Mouse (Mus musculus): Measurements from ENCODE around the gene Trib2. TPM values are rescaled to one million over a fixed set of nuclear protein-coding genes. Genes with fewer than 3 reads are reported as not detected.

Trib2 gene
- polyA plus RNA-seq, 1 experiment from 2014 or later: 2.3 TPM

- peak overlapping the region; percentile 63 for H3K4me3 ChIP-seq (replicated peaks)
- 36% methylated on average over 12 of the region's 12 CpGs for WGBS (ENCODE audit: insufficient replicate concordance)
- H3K27me3 ChIP-seq: peaks cover 52% of the 10 kb centered on the region
Measured at GRCm38 (mm10) chr12:15813133-15813818, 3.4 kb downstream of the Trib2 start.

GRCm38 (mm10) chr12:15812139-15812962 lies 4.4 kb downstream of the Trib2 start:
- H3K9ac ChIP-seq: no peak overlapping the region
- no peaks in the 10 kb centered on the region for H3K36me3 ChIP-seq (replicated peaks)
- H3K27me3 ChIP-seq: peaks cover 44% of the 10 kb centered on the region
- H3K4me2 ChIP-seq: no peak overlapping the region
- H3K9me3 ChIP-seq (replicated peaks): no peaks in the 10 kb centered on the region
- ATAC-seq (ENCODE audit: insufficient read depth): no peak
- 41% methylated on average over 6 of the region's 6 CpGs for WGBS (ENCODE audit: insufficient replicate concordance)
- H3K27ac ChIP-seq (replicated peaks): no peak overlapping the region
- H3K4me1 ChIP-seq (replicated peaks): peaks cover 17% of the 10 kb centered on the region
- H3K4me3 ChIP-seq (replicated peaks): no peak overlapping the region

More at GRCm38 (mm10) chr12:15813133-15813818, 3.4 kb downstream of the Trib2 start:
- peak overlapping the region; percentile 85 for H3K4me2 ChIP-seq
- no peak overlapping the region for H3K27ac ChIP-seq (replicated peaks)
- no peak overlapping the region for H3K9ac ChIP-seq
- H3K4me1 ChIP-seq (replicated peaks): peaks cover 20% of the 10 kb centered on the region
- ATAC-seq (ENCODE audit: insufficient read depth): no peak
- no peaks in the 10 kb centered on the region for H3K9me3 ChIP-seq (replicated peaks)
- no peaks in the 10 kb centered on the region for H3K36me3 ChIP-seq (replicated peaks)

- no peaks in the 10 kb centered on the region for H3K9me3 ChIP-seq (replicated peaks)
- no peak overlapping the region for H3K27ac ChIP-seq (replicated peaks)
- H3K27me3 ChIP-seq: peaks cover 37% of the 10 kb centered on the region
- H3K4me1 ChIP-seq (replicated peaks): peaks cover 11% of the 10 kb centered on the region; the same call in 1 of the 2 replicates
- H3K4me2 ChIP-seq: no peak overlapping the region
- no peaks in the 10 kb centered on the region for H3K36me3 ChIP-seq (replicated peaks)
- no peak for ATAC-seq (ENCODE audit: insufficient read depth)
- 55% methylated on average over 4 of the region's 4 CpGs for WGBS (ENCODE audit: insufficient replicate concordance)
- H3K9ac ChIP-seq: no peak overlapping the region
- H3K4me3 ChIP-seq (replicated peaks): no peak overlapping the region
Measured at GRCm38 (mm10) chr12:15811682-15812081, 5.0 kb downstream of the Trib2 start.

- Histone ChIP-seq H3K4me1 (replicated peaks) (0 out of 2 replicates have a peak, but pooled peaks cover 9% of the 10 kb centered on the region), H3K4me2 (no peak overlapping the region), H3K9me3 (replicated peaks) (no peaks in the 10 kb centered on the region), H3K27ac (replicated peaks) (no peak overlapping the region), H3K27me3 (peaks cover 30% of the 10 kb centered on the region), H3K36me3 (replicated peaks) (no peaks in the 10 kb centered on the region), H3K9ac (no peak overlapping the region), H3K4me3 (replicated peaks) (no peak overlapping the region)
- 55% methylated on average over 7 of the region's 7 CpGs for WGBS (ENCODE audit: insufficient replicate concordance)
- ATAC-seq (ENCODE audit: insufficient read depth): no peak
Measured at GRCm38 (mm10) chr12:15810926-15811325, 5.8 kb downstream of the Trib2 start.

- 75% methylated on average over 7 of the region's 7 CpGs for WGBS (ENCODE audit: insufficient replicate concordance)
- H3K36me3 ChIP-seq (replicated peaks): no peaks in the 10 kb centered on the region
- H3K27ac ChIP-seq (replicated peaks): no peak overlapping the region
- no peak overlapping the region for H3K4me3 ChIP-seq (replicated peaks)
- H3K4me1 ChIP-seq (replicated peaks): 0 out of 2 replicates have a peak, but pooled peaks cover 7% of the 10 kb centered on the region
- H3K9ac ChIP-seq: no peak overlapping the region
- H3K9me3 ChIP-seq (replicated peaks): no peaks in the 10 kb centered on the region
- H3K4me2 ChIP-seq: no peak overlapping the region
- H3K27me3 ChIP-seq: peaks cover 17% of the 10 kb centered on the region
- ATAC-seq (ENCODE audit: insufficient read depth): no peak
Measured at GRCm38 (mm10) chr12:15809657-15810056, 7.1 kb downstream of the Trib2 start.

- H3K4me2 ChIP-seq: no peak overlapping the region
- ATAC-seq (ENCODE audit: insufficient read depth): no peak
- H3K9ac ChIP-seq: no peak overlapping the region
- no peaks in the 10 kb centered on the region for H3K9me3 ChIP-seq (replicated peaks)
- H3K27ac ChIP-seq (replicated peaks): no peak overlapping the region
- H3K27me3 ChIP-seq: peaks cover 13% of the 10 kb centered on the region
- 0 out of 2 replicates have a peak, but pooled peaks cover 4% of the 10 kb centered on the region for H3K4me1 ChIP-seq (replicated peaks)
- no peaks in the 10 kb centered on the region for H3K36me3 ChIP-seq (replicated peaks)
- WGBS (ENCODE audit: insufficient replicate concordance): 87% methylated on average over 4 of the region's 4 CpGs
- H3K4me3 ChIP-seq (replicated peaks): no peak overlapping the region
Measured at GRCm38 (mm10) chr12:15809249-15809648, 7.5 kb downstream of the Trib2 start.

- H3K27me3 ChIP-seq: peaks cover 3% of the 10 kb centered on the region
- 79% methylated on average over 5 of the region's 5 CpGs for WGBS (ENCODE audit: insufficient replicate concordance)
- no peaks in the 10 kb centered on the region for H3K4me1 ChIP-seq (replicated peaks)
- H3K36me3 ChIP-seq (replicated peaks): no peaks in the 10 kb centered on the region
- H3K9ac ChIP-seq: no peak overlapping the region
- no peak overlapping the region for H3K4me2 ChIP-seq
- H3K27ac ChIP-seq (replicated peaks): no peak overlapping the region
- no peak overlapping the region for H3K4me3 ChIP-seq (replicated peaks)
- H3K9me3 ChIP-seq (replicated peaks): no peaks in the 10 kb centered on the region
- ATAC-seq (ENCODE audit: insufficient read depth): no peak
Measured at GRCm38 (mm10) chr12:15808186-15808800, 8.4 kb downstream of the Trib2 start.

- H3K27me3 ChIP-seq: no peaks in the 10 kb centered on the region
- H3K4me2 ChIP-seq: no peak overlapping the region
- H3K4me1 ChIP-seq (replicated peaks): no peaks in the 10 kb centered on the region
- no peak overlapping the region for H3K9ac ChIP-seq
- 42% methylated on average over 1 of the region's 1 CpGs for WGBS (ENCODE audit: insufficient replicate concordance)
- no peak overlapping the region for H3K4me3 ChIP-seq (replicated peaks)
- H3K27ac ChIP-seq (replicated peaks): no peak overlapping the region
- no peaks in the 10 kb centered on the region for H3K36me3 ChIP-seq (replicated peaks)
- H3K9me3 ChIP-seq (replicated peaks): no peaks in the 10 kb centered on the region
- ATAC-seq (ENCODE audit: insufficient read depth): no peak
Measured at GRCm38 (mm10) chr12:15804931-15805331, 11.8 kb downstream of the Trib2 start.

GRCm38 (mm10) chr12:15803936-15804438 lies 12.7 kb downstream of the Trib2 start:
- H3K4me2 ChIP-seq: no peak overlapping the region
- no peak overlapping the region for H3K27ac ChIP-seq (replicated peaks)
- no peaks in the 10 kb centered on the region for H3K27me3 ChIP-seq
- WGBS (ENCODE audit: insufficient replicate concordance): 67% methylated on average over 5 of the region's 5 CpGs
- no peaks in the 10 kb centered on the region for H3K9me3 ChIP-seq (replicated peaks)
- no peak overlapping the region for H3K4me3 ChIP-seq (replicated peaks)
- no peak for ATAC-seq (ENCODE audit: insufficient read depth)
- no peaks in the 10 kb centered on the region for H3K36me3 ChIP-seq (replicated peaks)
- no peak overlapping the region for H3K9ac ChIP-seq
- no peaks in the 10 kb centered on the region for H3K4me1 ChIP-seq (replicated peaks)

- H3K9ac ChIP-seq: no peak overlapping the region
- H3K27me3 ChIP-seq: no peaks in the 10 kb centered on the region
- no peak for ATAC-seq (ENCODE audit: insufficient read depth)
- H3K9me3 ChIP-seq (replicated peaks): no peaks in the 10 kb centered on the region
- no peak overlapping the region for H3K4me3 ChIP-seq (replicated peaks)
- H3K4me2 ChIP-seq: no peak overlapping the region
- no peaks in the 10 kb centered on the region for H3K36me3 ChIP-seq (replicated peaks)
- no peak overlapping the region for H3K27ac ChIP-seq (replicated peaks)
- H3K4me1 ChIP-seq (replicated peaks): no peaks in the 10 kb centered on the region
- WGBS (ENCODE audit: insufficient replicate concordance): 68% methylated on average over 4 of the region's 4 CpGs
Measured at GRCm38 (mm10) chr12:15801571-15801930, 15.2 kb downstream of the Trib2 start.
